In genomic region chr8:111093865-111094718, GRCm38 (mm10) we compare ENCODE assay signal across 8 mouse cellular contexts. TPM values are rescaled to one million over a fixed set of nuclear protein-coding genes. Genes with fewer than 3 reads are reported as not detected.
DNase-seq lines count a peak whose midpoint lies in the region; ATAC-seq and TF ChIP-seq lines count a peak whose summit lies in the region.

Gene Pdpr, plus strand, starts transcription at chr8:111094630.

- 0 out of 2 replicates have a peak within 1 kb of the TSS, but pooled peaks have one; percentile 3 for H3K27ac ChIP-seq in ES-Bruce4 (ENCODE audit: insufficient read depth, low read length)
- H3K27ac ChIP-seq in forebrain, embryonic 14.5 days (ENCODE audit: low read depth, low read length) = peak within 1 kb of the TSS; percentile 48; the same call in 1 of the 2 replicates
- peak within 1 kb of the TSS; percentile 85 for H3K27ac ChIP-seq in neural tube, embryonic 15.5 days (replicated peaks)

- H3K36me3 ChIP-seq in ES-Bruce4 (ENCODE audit: control insufficient read depth, insufficient read depth, low read length, poor library complexity, severe bottlenecking) = no peaks in the 10 kb centered on the region
- no peaks in the 10 kb centered on the region for H3K36me3 ChIP-seq in forebrain, embryonic 14.5 days (ENCODE audit: control insufficient read depth, insufficient read depth, low read length)
- no peaks in the 10 kb centered on the region for H3K36me3 ChIP-seq in neural tube, embryonic 15.5 days

- H3K9me3 ChIP-seq in ES-Bruce4 (replicated peaks; ENCODE audit: control insufficient read depth, insufficient read depth, low read length, poor library complexity, severe bottlenecking) = no peaks in the 10 kb centered on the region
- H3K9me3 ChIP-seq in forebrain, embryonic 14.5 days (replicated peaks; ENCODE audit: control insufficient read depth, low read length) = no peaks in the 10 kb centered on the region
- H3K9me3 ChIP-seq in neural tube, embryonic 15.5 days (replicated peaks) = no peaks in the 10 kb centered on the region

- H3K4me2 ChIP-seq in forebrain, embryonic 14.5 days (ENCODE audit: low read length) = peak within 1 kb of the TSS; percentile 79
- H3K4me2 ChIP-seq in neural tube, embryonic 15.5 days = peak within 1 kb of the TSS; percentile 81

- intact Hi-C loops in heart, postnatal 14 days (cut with DNase I) = loop anchor here (5.0 to 10.0 kb wide), 2 partner anchors 342 to 469 kb away; no protein-coding TSS in a partner anchor

- no peak for TF ChIP-seq POLR2A in ES-Bruce4 (IDR thresholded peaks at IDR 0.05; ENCODE audit: insufficient read depth, low read length)

- peak within 1 kb of the TSS; percentile 98 for H3K4me3 ChIP-seq in ES-Bruce4 (ENCODE audit: low read depth, low read length)
- peak within 1 kb of the TSS; percentile 52 for H3K4me3 ChIP-seq in forebrain, embryonic 14.5 days (ENCODE audit: low read depth, low read length)
- H3K4me3 ChIP-seq in neural tube, embryonic 15.5 days (replicated peaks) = peak within 1 kb of the TSS; percentile 68

- 6% methylated on average over 54 of the region's 72 CpGs for WGBS in forebrain, embryonic 14.5 days
- WGBS in neural tube, embryonic 15.5 days = 8% methylated on average over 45 of the region's 72 CpGs

- no peak for TF ChIP-seq EP300 in ES-Bruce4 (IDR thresholded peaks at IDR 0.05; ENCODE audit: insufficient read depth, low read depth, low read length)

- H3K9ac ChIP-seq in ES-Bruce4 (ENCODE audit: low read depth, poor library complexity, severe bottlenecking) = peak within 1 kb of the TSS; percentile 75
- H3K9ac ChIP-seq in forebrain, embryonic 14.5 days (ENCODE audit: low read length) = peak within 1 kb of the TSS; percentile 72
- H3K9ac ChIP-seq in neural tube, embryonic 15.5 days (replicated peaks) = peak within 1 kb of the TSS; percentile 71

- H3K27me3 ChIP-seq in ES-Bruce4 (ENCODE audit: control insufficient read depth, insufficient read depth, low read length, poor library complexity, severe bottlenecking) = no peaks in the 10 kb centered on the region
- H3K27me3 ChIP-seq in forebrain, embryonic 14.5 days (replicated peaks; ENCODE audit: control insufficient read depth, insufficient read depth, low read length) = no peaks in the 10 kb centered on the region
- H3K27me3 ChIP-seq in neural tube, embryonic 15.5 days (replicated peaks) = no peaks in the 10 kb centered on the region

- DNase-seq in forebrain, embryonic 14.5 days (ENCODE audit: low spot score) = peak; percentile 91
- DNase-seq in heart, postnatal 14 days = peak; percentile 94 to 95
- peak; percentile 89 for DNase-seq in layer of hippocampus, adult 11-12 months (ENCODE audit: low spot score)
- peak; percentile 92 to 95 for DNase-seq in lung, adult 18-20 months
- peak; percentile 94 for DNase-seq in testis, postnatal 14 days (ENCODE audit: low spot score)

- peak; percentile 57 for ATAC-seq in cerebellum, adult (ENCODE audit: insufficient number of reproducible peaks, low FRiP score, low TSS enrichment)
- peak; percentile 96 for ATAC-seq in forebrain, embryonic 14.5 days
- ATAC-seq in neural tube, embryonic 15.5 days (ENCODE audit: low FRiP score) = peak; percentile 94

- peaks cover 4% of the 10 kb centered on the region for H3K4me1 ChIP-seq in ES-Bruce4 (ENCODE audit: control insufficient read depth, insufficient read depth, low read length)
- H3K4me1 ChIP-seq in forebrain, embryonic 14.5 days (ENCODE audit: control insufficient read depth, insufficient read depth, low read length) = 0 out of 2 replicates have a peak, but pooled peaks cover 6% of the 10 kb centered on the region
- peaks cover 23% of the 10 kb centered on the region for H3K4me1 ChIP-seq in neural tube, embryonic 15.5 days

- no peak for TF ChIP-seq CTCF in ES-Bruce4 (IDR thresholded peaks at IDR 0.05; ENCODE audit: low read depth, low read length)

RNA-seq across cellular contexts. Expression of gene Pdpr, which starts in this region (rescaled TPM):
- polyA plus RNA-seq in ES-Bruce4 (2011; ENCODE audit: insufficient read depth, insufficient read length, low read depth, missing spikeins) = 19.0 and 22.4 TPM in 2 replicates
- 6.7 and 7.7 TPM in 2 replicates for polyA plus RNA-seq in forebrain, embryonic 14.5 days (2014; fragmentation: Nextera tagmentation; extraction: Ambion mirVana)
- total RNA-seq in heart, postnatal 14 days (2021) = 10 to 100 TPM; 86.2 to 88.0 TPM
- polyA plus RNA-seq in neural tube, embryonic 15.5 days (2015; fragmentation: Nextera tagmentation; extraction: Ambion mirVana) = 10.3 and 10.5 TPM in 2 replicates

Comparison
In these comparisons a context has a peak if more than half of its experiments do, and no peak if none do; other contexts are left out.
1. Peak in every context shown above with its lines: DNase-seq, ATAC-seq, H3K4me3 ChIP-seq and H3K27ac ChIP-seq.
2. H3K27ac ChIP-seq: peak in every context shown above with its lines; median percentile 85 in neural tube, embryonic 15.5 days; 48 in forebrain, embryonic 14.5 days; 3 in ES-Bruce4.